Mouse (Mus musculus) hindbrain, embryonic 16.5 days (tissue): ENCODE measurements around the gene Cldn10. TPM values are rescaled to one million over a fixed set of nuclear protein-coding genes. Genes with fewer than 3 reads are reported as not detected.

Experiments used
- ATAC-seq: fragments of 200-750 bp; cut with Nextera tagmentation; 2 replicates; pipeline ENCODE4 v1.8.0; 2017; ENCODE audit warnings: moderate TSS enrichment, moderate library complexity
- H3K27ac ChIP-seq: fragments of 300-500 bp; sonication (generic); 2 replicates; pipeline ENCODE4 v1.5.1; 2014; ENCODE audit warnings: low read depth, mild to moderate bottlenecking, control low read depth, low read length, moderate library complexity
- H3K27me3 ChIP-seq: fragments of 300-500 bp; sonication (generic); replicated peaks from 2 replicates; pipeline ENCODE4 v1.6.1; 2014; ENCODE audit warnings: low read length; ENCODE audit not compliant: control insufficient read depth, insufficient read depth
- H3K36me3 ChIP-seq: fragments of 300-500 bp; sonication (generic); 2 replicates; pipeline ENCODE4 v1.6.1; 2014; ENCODE audit warnings: mild to moderate bottlenecking, low read length, moderate library complexity, mixed read lengths; ENCODE audit not compliant: control insufficient read depth, insufficient read depth
- H3K4me1 ChIP-seq: fragments of 300-500 bp; sonication (generic); 2 replicates; pipeline ENCODE4 v1.6.1; 2014; ENCODE audit warnings: low read depth, low read length; ENCODE audit not compliant: control insufficient read depth, insufficient read depth
- H3K4me2 ChIP-seq: fragments of 300-500 bp; sonication (generic); 2 replicates; pipeline ENCODE4 v1.6.1; 2014; ENCODE audit warnings: mild to moderate bottlenecking, low read length, control low read depth, moderate library complexity
- H3K4me3 ChIP-seq: fragments of 300-500 bp; sonication (generic); 2 replicates; pipeline ENCODE4 v1.5.1; 2014; ENCODE audit warnings: mild to moderate bottlenecking, low read length, control low read depth, moderate library complexity
- H3K9ac ChIP-seq: fragments of 300-500 bp; sonication (generic); 2 replicates; pipeline ENCODE4 v1.6.1; 2014; ENCODE audit warnings: low read depth, mild to moderate bottlenecking, control low read depth, low read length, moderate library complexity
- H3K9me3 ChIP-seq: fragments of 300-500 bp; sonication (generic); 2 replicates; pipeline ENCODE4 v1.6.1; 2014; ENCODE audit warnings: mild to moderate bottlenecking, low read length, moderate library complexity; ENCODE audit not compliant: control insufficient read depth
- WGBS: fragments of 180-500 bp; shearing (Covaris S2); extraction: QIAGEN DNeasy Blood & Tissue Kit; methylation state at CpG from one replicate; pipeline ENCODE4 v1.1.7; 2014; 5-methylcytosine and 5-hydroxymethylcytosine counted together
- polyA plus RNA-seq: library from polyadenylated mRNA; unstranded; fragments of >200 nt; fragmentation: Nextera tagmentation; extraction: Ambion mirVana; gene quantifications from 2 replicates; pipeline ENCODE4 v1.2.1, GENCODE M21; 2015

Cldn10 gene
- polyA plus RNA-seq, 1 experiment from 2014 or later = 9.2 TPM

DNA sequence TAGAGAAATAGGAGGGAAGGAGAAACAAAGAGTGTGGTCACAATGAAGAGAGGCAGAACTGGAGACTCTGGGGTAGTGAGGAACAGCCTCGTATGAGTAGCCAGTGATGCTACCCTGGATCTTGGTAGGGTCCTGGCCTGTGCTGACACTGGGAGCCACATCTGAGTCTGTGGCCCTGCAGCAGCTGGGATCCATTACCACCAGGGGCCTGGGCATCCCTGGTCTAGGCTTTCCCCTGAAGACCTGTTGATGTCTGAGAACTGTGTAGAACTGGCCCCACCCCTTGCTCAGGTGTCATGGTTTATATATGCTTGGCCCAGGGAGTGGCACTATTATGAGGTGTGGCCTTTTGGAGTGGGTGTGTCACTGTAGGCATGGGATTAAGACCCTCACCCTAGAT lies 12.2 kb upstream of the Cldn10 start:
- no peaks in the 10 kb centered on the region for H3K4me1 ChIP-seq
- WGBS = 89% methylated on average over 1 of the region's 1 CpGs
- H3K27ac ChIP-seq = no peak overlapping the region
- no peak overlapping the region for H3K4me3 ChIP-seq
- no peaks in the 10 kb centered on the region for H3K36me3 ChIP-seq
- no peak overlapping the region for H3K9ac ChIP-seq
- no peak for ATAC-seq
- no peak overlapping the region for H3K4me2 ChIP-seq
- no peaks in the 10 kb centered on the region; the same call in 1 of the 2 replicates for H3K27me3 ChIP-seq
- H3K9me3 ChIP-seq = no peaks in the 10 kb centered on the region

- no peak overlapping the region for H3K27ac ChIP-seq
- H3K27me3 ChIP-seq = no peaks in the 10 kb centered on the region; the same call in 1 of the 2 replicates
- no peaks in the 10 kb centered on the region for H3K4me1 ChIP-seq
- 82% methylated on average over 2 of the region's 2 CpGs for WGBS
- no peaks in the 10 kb centered on the region for H3K36me3 ChIP-seq
- H3K9ac ChIP-seq = no peak overlapping the region
- no peak overlapping the region for H3K4me2 ChIP-seq
- H3K9me3 ChIP-seq = no peaks in the 10 kb centered on the region
- ATAC-seq = no peak
- H3K4me3 ChIP-seq = no peak overlapping the region
These were observed 11.3 kb upstream of the Cldn10 start for GRCm38 (mm10) chr14:118776372-118776771.

DNA sequence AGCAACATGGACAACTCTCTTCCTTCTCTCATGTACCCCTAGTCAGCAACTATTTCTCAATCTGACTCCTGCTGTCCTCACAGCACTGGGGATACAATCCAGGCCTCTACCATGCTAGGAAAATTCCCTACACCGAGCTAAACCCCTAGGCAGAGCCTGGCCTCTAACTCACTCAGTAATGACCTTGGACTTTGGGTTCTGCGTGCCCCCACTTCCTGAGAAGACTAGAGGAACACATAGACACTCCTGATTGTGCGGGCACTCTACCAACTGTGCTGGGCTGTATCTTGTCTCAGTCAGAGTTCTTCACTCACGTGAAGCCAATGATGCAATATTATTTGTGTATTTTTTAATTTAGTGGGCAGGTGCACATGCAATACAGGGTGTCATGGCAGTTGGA lies 10.2 kb upstream of the Cldn10 start:
- H3K27me3 ChIP-seq = no peaks in the 10 kb centered on the region; the same call in 1 of the 2 replicates
- no peaks in the 10 kb centered on the region for H3K36me3 ChIP-seq
- no peak for ATAC-seq
- H3K4me3 ChIP-seq = no peak overlapping the region
- no peak overlapping the region for H3K4me2 ChIP-seq
- H3K9me3 ChIP-seq = no peaks in the 10 kb centered on the region
- no peaks in the 10 kb centered on the region for H3K4me1 ChIP-seq
- 90% methylated on average over 4 of the region's 4 CpGs for WGBS
- H3K9ac ChIP-seq = no peak overlapping the region
- no peak overlapping the region for H3K27ac ChIP-seq

GRCm38 (mm10) chr14:118781601-118782000 lies 6.1 kb upstream of the Cldn10 start:
- H3K9ac ChIP-seq = no peak overlapping the region
- no peaks in the 10 kb centered on the region for H3K36me3 ChIP-seq
- no peaks in the 10 kb centered on the region for H3K9me3 ChIP-seq
- no peak overlapping the region for H3K4me3 ChIP-seq
- no peak overlapping the region for H3K4me2 ChIP-seq
- no peak for ATAC-seq
- H3K27ac ChIP-seq = no peak overlapping the region
- H3K4me1 ChIP-seq = no peaks in the 10 kb centered on the region
- H3K27me3 ChIP-seq = no peaks in the 10 kb centered on the region; the same call in 1 of the 2 replicates
- WGBS = 86% methylated on average over 7 of the region's 7 CpGs

GRCm38 (mm10) chr14:118782241-118782640 lies 5.5 kb upstream of the Cldn10 start:
- Histone ChIP-seq H3K9me3 (no peaks in the 10 kb centered on the region), H3K27me3 (no peaks in the 10 kb centered on the region), H3K4me3 (no peak overlapping the region), H3K27ac (no peak overlapping the region), H3K4me2 (no peak overlapping the region), H3K9ac (no peak overlapping the region), H3K36me3 (no peaks in the 10 kb centered on the region), H3K4me1 (no peaks in the 10 kb centered on the region)
- ATAC-seq = no peak
- WGBS = 66% methylated on average over 3 of the region's 3 CpGs

DNA sequence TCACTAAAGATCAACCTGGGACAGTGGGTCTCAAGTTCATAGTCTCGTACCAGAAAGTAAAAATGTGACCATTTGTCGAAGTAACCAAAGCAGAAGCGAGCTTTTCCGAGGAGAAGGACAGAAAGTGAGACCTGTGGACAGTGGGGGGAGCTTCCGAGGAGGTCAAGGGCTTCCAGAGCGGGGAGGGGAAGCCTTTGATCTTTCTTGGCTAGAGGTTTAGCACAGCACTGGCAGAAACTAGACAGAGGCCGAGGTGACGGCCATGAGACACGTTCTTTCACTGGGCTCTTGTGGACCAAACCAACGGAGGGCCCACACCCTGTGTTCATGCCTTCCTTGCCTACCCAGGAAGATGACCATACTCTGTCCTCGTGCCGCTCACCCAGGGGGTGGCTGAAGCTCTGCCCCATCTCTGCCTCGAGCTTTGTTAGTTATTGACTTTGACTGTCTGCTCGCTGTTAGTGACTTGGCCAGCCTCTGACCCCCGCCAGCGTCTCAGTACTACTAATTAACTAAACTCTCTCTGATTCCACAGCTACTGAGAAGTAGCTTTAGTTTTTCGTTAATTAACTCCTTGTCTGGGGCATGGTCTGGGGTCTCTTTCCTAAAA lies 4.3 kb upstream of the Cldn10 start:
- ATAC-seq = no peak

DNA sequence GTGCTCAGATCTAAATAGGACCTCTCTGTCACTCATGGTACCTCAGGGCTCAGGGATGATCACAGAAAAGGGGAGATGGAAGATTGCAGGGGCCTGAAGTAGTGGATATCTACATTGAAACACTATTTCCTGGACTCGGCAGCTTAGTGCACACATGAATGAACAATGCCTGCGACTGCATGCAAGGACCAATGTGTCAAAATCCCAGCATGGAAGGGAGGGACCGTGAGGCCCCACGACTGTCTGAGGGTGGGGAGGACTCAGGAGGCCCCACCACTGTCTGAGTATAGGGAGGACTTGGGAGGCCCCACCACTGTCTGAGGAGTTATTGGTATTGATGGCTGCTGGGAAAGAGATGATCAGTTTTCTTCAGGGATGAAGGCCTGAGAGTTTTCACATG lies 2.5 kb downstream of the Cldn10 start:
- Histone ChIP-seq H3K4me1 (no peaks in the 10 kb centered on the region), H3K4me3 (no peak overlapping the region), H3K27me3 (no peaks in the 10 kb centered on the region), H3K4me2 (no peak overlapping the region), H3K9ac (no peak overlapping the region), H3K9me3 (no peaks in the 10 kb centered on the region), H3K36me3 (no peaks in the 10 kb centered on the region), H3K27ac (no peak overlapping the region)
- no peak for ATAC-seq
- WGBS = 55% methylated on average over 4 of the region's 4 CpGs

More for the DNA sequence above, 4.3 kb upstream of the Cldn10 start:
- Histone ChIP-seq H3K4me2 (no peak overlapping the region), H3K4me1 (no peaks in the 10 kb centered on the region), H3K27me3 (no peaks in the 10 kb centered on the region), H3K9ac (no peak overlapping the region), H3K4me3 (no peak overlapping the region), H3K27ac (no peak overlapping the region), H3K9me3 (no peaks in the 10 kb centered on the region), H3K36me3 (no peaks in the 10 kb centered on the region)
- WGBS = 75% methylated on average over 17 of the region's 17 CpGs

DNA sequence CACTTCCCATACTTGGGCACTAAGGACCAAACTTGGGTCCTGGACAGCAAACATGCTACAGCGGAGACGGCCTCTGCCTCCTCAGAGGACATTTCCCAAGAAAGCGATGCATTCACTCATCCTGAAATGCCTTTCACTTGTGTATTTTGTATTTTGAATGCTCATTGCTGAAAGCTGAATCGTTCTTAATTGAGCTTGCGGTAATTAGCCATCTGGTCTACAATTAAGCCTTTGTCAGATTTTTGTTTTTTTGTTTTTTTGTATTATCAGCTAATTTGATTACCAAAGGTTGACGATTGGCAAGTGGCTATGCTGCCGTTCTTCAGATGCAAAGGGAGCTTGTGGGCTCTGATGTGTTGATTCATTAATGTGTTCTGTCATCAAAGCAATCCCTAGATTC lies 5.2 kb downstream of the Cldn10 start:
- no peak for ATAC-seq
- no peak overlapping the region for H3K27ac ChIP-seq
- no peaks in the 10 kb centered on the region for H3K9me3 ChIP-seq
- H3K4me2 ChIP-seq = no peak overlapping the region
- no peaks in the 10 kb centered on the region for H3K4me1 ChIP-seq
- H3K27me3 ChIP-seq = no peaks in the 10 kb centered on the region
- no peak overlapping the region for H3K9ac ChIP-seq
- H3K4me3 ChIP-seq = no peak overlapping the region
- 61% methylated on average over 7 of the region's 7 CpGs for WGBS
- H3K36me3 ChIP-seq = no peaks in the 10 kb centered on the region

DNA sequence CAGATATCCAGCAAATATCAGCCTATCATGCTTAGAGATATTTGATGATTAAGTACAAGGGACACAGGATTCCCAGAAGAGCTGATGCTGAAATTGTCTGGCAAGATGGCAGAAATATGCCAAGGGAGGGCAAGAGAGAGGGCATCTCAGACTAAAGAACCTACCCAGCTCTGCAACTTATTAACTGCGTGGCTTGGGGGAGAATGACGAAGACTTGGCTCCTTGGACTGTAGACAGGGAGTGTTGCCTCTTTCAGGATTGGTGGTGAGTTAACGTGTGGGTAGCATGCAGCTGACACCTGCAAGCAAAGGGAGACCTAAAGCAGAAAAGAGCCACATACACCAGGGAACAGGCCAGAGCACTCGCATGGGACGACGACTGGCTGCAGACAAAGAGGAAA lies 5.7 kb downstream of the Cldn10 start:
- H3K4me3 ChIP-seq = no peak overlapping the region
- H3K4me1 ChIP-seq = no peaks in the 10 kb centered on the region
- WGBS = 85% methylated on average over 6 of the region's 6 CpGs
- H3K27ac ChIP-seq = no peak overlapping the region
- ATAC-seq = no peak
- no peaks in the 10 kb centered on the region for H3K9me3 ChIP-seq
- H3K27me3 ChIP-seq = no peaks in the 10 kb centered on the region
- no peak overlapping the region for H3K9ac ChIP-seq
- no peak overlapping the region for H3K4me2 ChIP-seq
- H3K36me3 ChIP-seq = no peaks in the 10 kb centered on the region

- Histone ChIP-seq H3K9ac (no peak overlapping the region), H3K4me1 (no peaks in the 10 kb centered on the region), H3K36me3 (no peaks in the 10 kb centered on the region), H3K4me3 (no peak overlapping the region), H3K27ac (no peak overlapping the region), H3K27me3 (no peaks in the 10 kb centered on the region), H3K9me3 (no peaks in the 10 kb centered on the region), H3K4me2 (no peak overlapping the region)
- 80% methylated on average over 1 of the region's 1 CpGs for WGBS
- ATAC-seq = no peak
These were observed 6.5 kb downstream of the Cldn10 start for GRCm38 (mm10) chr14:118794196-118794595.
